Mouse (Mus musculus): ENCODE measurements around the gene Nol11.

DNA sequence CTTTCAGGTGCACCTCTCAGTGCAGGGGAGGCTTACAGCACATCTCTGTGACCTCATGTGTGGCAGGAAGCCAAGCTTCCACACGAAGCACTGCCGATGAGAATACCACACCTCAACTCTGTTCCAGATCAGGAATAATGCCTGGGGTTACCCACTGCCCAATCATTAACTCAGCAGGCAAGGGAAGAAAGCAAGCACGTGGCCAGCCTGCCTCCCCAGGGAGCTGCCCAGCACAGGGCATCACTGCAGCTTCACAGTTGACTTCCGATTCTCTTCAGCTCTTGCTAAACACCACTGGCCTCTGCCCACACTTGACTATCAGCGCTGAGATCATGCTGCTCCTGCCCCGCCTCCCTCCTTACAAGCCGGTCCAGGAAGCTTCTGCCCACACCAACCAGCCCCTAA lies 64.9 kb downstream of the Nol11 start:
- TF ChIP-seq MAFK (IDR thresholded peaks at IDR 0.05; ENCODE audit: insufficient read depth, low read depth, low read length): no peak
- no peak for TF ChIP-seq CHD2 (IDR thresholded peaks at IDR 0.05; ENCODE audit: low read depth, low read length)

Data from ES-E14 (cell line).